Mouse (Mus musculus) spleen, adult 2 months (tissue): ENCODE results near the gene Yif1a. TPM values are rescaled to one million over a fixed set of nuclear protein-coding genes. Genes with fewer than 3 reads are reported as not detected.
"Not testable (repeated sequence)": the region's sequence is repeated elsewhere in the genome, so short reads cannot be mapped to it uniquely, and the experiment has no call there.

Source experiments
- DNase-seq, 2 experiments: peaks; one replicate each; pipeline versions ENCODE4 v3.0.0 to v3.0.0-alpha.2; 2012 to 2021; ENCODE audit warnings: low spot score in 2 of 2, low read depth in 1 of 2
- H3K27ac ChIP-seq: fragments of 200-500 bp; 2 replicates; pipeline ENCODE4 v1.5.1; 2012; ENCODE audit warnings: low read length, inconsistent platforms; ENCODE audit not compliant: insufficient read depth
- H3K27me3 ChIP-seq: fragments of 200-500 bp; 2 replicates; pipeline ENCODE4 v1.6.1; 2012; ENCODE audit warnings: mild to moderate bottlenecking, moderate library complexity, low read length, inconsistent platforms; ENCODE audit not compliant: control insufficient read depth, insufficient read depth
- H3K36me3 ChIP-seq: fragments of 200-500 bp; 2 replicates; pipeline ENCODE4 v1.6.1; 2012; ENCODE audit warnings: mild to moderate bottlenecking, low read length, inconsistent platforms; ENCODE audit not compliant: control insufficient read depth, insufficient read depth
- H3K4me1 ChIP-seq: fragments of 200-500 bp; 2 replicates; pipeline ENCODE4 v1.6.1; 2011; ENCODE audit warnings: inconsistent platforms; ENCODE audit not compliant: control insufficient read depth, insufficient read depth, insufficient read length
- H3K4me3 ChIP-seq: fragments of 200-500 bp; 2 replicates; pipeline ENCODE4 v1.5.1; 2011; ENCODE audit warnings: mild to moderate bottlenecking, inconsistent platforms; ENCODE audit not compliant: insufficient read depth, insufficient read length; ENCODE audit errors: extremely low read depth
- CTCF ChIP-seq: fragments of 200-500 bp; IDR thresholded peaks from 2 replicates; pipeline ENCODE4 v1.5.1; 2011; ENCODE audit warnings: mild to moderate bottlenecking, inconsistent platforms; ENCODE audit not compliant: insufficient read depth, insufficient read length, insufficient replicate concordance; ENCODE audit errors: extremely low read depth
- POLR2A ChIP-seq: fragments of 200-500 bp; IDR thresholded peaks from 2 replicates; pipeline ENCODE4 v1.6.1; 2011; ENCODE audit warnings: low read depth, low read length, inconsistent platforms
- WGBS: fragments of 180-500 bp; shearing (Covaris S2); methylation state at CpG from one replicate; pipeline ENCODE4 v1.1.7; 2018; 5-methylcytosine and 5-hydroxymethylcytosine counted together
- polyA plus RNA-seq: library from polyadenylated mRNA; depleted of rRNA; stranded (reverse); fragments of >200 nt; gene quantifications from 2 replicates; pipeline ENCODE4 v1.2.3, GENCODE M21; 2012

The Yif1a gene
- polyA plus RNA-seq, 1 experiment = 60.5 TPM

GRCm38 (mm10) chr19:5085145-5085863 lies 3.0 kb upstream of the Yif1a start, which contains the start of gene Tmem151a:
Tmem151a (minus strand) TSS chr19:5085531.
- Histone ChIP-seq H3K4me3 (peak within 1 kb of the TSS; percentile 38; the same call in 1 of the 2 replicates), H3K27me3 (peaks cover 12% of the 10 kb centered on the region), H3K4me1 (peaks cover 10% of the 10 kb centered on the region), H3K27ac (no peak within 1 kb of the TSS), H3K36me3 (no peaks in the 10 kb centered on the region)
- TF ChIP-seq POLR2A = no peak
- no peak for TF ChIP-seq CTCF
- WGBS = 1% methylated on average over 67 of the region's 69 CpGs
- DNase-seq = no peak

- 53% methylated on average over 4 of the region's 4 CpGs for WGBS
- H3K27me3 ChIP-seq = peaks cover 12% of the 10 kb centered on the region
- not testable (repeated sequence) for H3K27ac ChIP-seq, H3K4me1 ChIP-seq, H3K36me3 ChIP-seq, H3K4me3 ChIP-seq, DNase-seq
Measured at GRCm38 (mm10) chr19:5086533-5086932, 1.8 kb upstream of the Yif1a start.

- Histone ChIP-seq H3K27me3 (peaks cover 10% of the 10 kb centered on the region), H3K27ac (no peak overlapping the region), H3K4me1 (peaks cover 10% of the 10 kb centered on the region), H3K4me3 (no peak overlapping the region), H3K36me3 (peaks cover 7% of the 10 kb centered on the region)
- DNase-seq = no peak
- TF ChIP-seq POLR2A (no peak), CTCF (no peak)
- 92% methylated on average over 4 of the region's 4 CpGs for WGBS
Measured at GRCm38 (mm10) chr19:5089324-5089723, 986 bp downstream of the Yif1a start.

GRCm38 (mm10) chr19:5092083-5092482 lies 3.7 kb downstream of the Yif1a start:
- WGBS = 96% methylated on average over 10 of the region's 10 CpGs
- Histone ChIP-seq H3K4me3 (no peak overlapping the region), H3K4me1 (peaks cover 4% of the 10 kb centered on the region; the same call in 1 of the 2 replicates), H3K27ac (no peak overlapping the region), H3K27me3 (no peaks in the 10 kb centered on the region), H3K36me3 (peaks cover 7% of the 10 kb centered on the region)
- DNase-seq = no peak
- TF ChIP-seq POLR2A (no peak), CTCF (no peak)

- Histone ChIP-seq H3K27ac (no peak overlapping the region), H3K4me3 (no peak overlapping the region), H3K4me1 (peaks cover 7% of the 10 kb centered on the region), H3K27me3 (peaks cover 4% of the 10 kb centered on the region), H3K36me3 (peaks cover 7% of the 10 kb centered on the region)
- no peak for DNase-seq
- no peak for TF ChIP-seq POLR2A
- no peak for TF ChIP-seq CTCF
- 79% methylated on average over 12 of the region's 12 CpGs for WGBS
Measured at GRCm38 (mm10) chr19:5093481-5094242, 5.3 kb downstream of the Yif1a start.

- peaks cover 7% of the 10 kb centered on the region for H3K36me3 ChIP-seq
- TF ChIP-seq CTCF = peak; percentile 95
- TF ChIP-seq POLR2A = no peak
- 1% methylated on average over 21 of the region's 21 CpGs for WGBS
- peak; percentile 58 to 82 for DNase-seq
- no peak overlapping the region for H3K4me3 ChIP-seq
- peaks cover 8% of the 10 kb centered on the region for H3K4me1 ChIP-seq
- H3K27ac ChIP-seq = no peak overlapping the region
- peaks cover 4% of the 10 kb centered on the region for H3K27me3 ChIP-seq
Measured at GRCm38 (mm10) chr19:5094243-5094632, 5.9 kb downstream of the Yif1a start.

- peaks cover 11% of the 10 kb centered on the region for H3K36me3 ChIP-seq
- H3K27me3 ChIP-seq = peaks cover 4% of the 10 kb centered on the region
- no peak for DNase-seq
- no peak for TF ChIP-seq CTCF
- no peak for TF ChIP-seq POLR2A
- no peak overlapping the region for H3K4me3 ChIP-seq
- H3K4me1 ChIP-seq = peaks cover 8% of the 10 kb centered on the region
- WGBS = 52% methylated on average over 11 of the region's 11 CpGs
- H3K27ac ChIP-seq = no peak overlapping the region
Measured at GRCm38 (mm10) chr19:5094746-5095417, 6.5 kb downstream of the Yif1a start.
